Mouse (Mus musculus) small intestine, adult 10 weeks (tissue): Measurements from ENCODE around the gene Apol7a. TPM values are rescaled to one million over a fixed set of nuclear protein-coding genes. Genes with fewer than 3 reads are reported as not detected.

ENCODE experiments used
- polyA plus RNA-seq: library from polyadenylated mRNA; stranded (reverse); fragments of 350-450 nt; fragmentation: Illumina TruSeq; extraction: RNeasy Lipid Tissue Mini Kit (QIAGEN cat#74804); gene quantifications from one replicate; pipeline ENCODE4 v1.2.3, GENCODE M21; 2014; ENCODE audit warnings: low replicate concordance

The Apol7a gene
- polyA plus RNA-seq = 256 TPM

GRCm38 (mm10) chr15:77399027-77399426 lies at the start of gene Apol7a:
Gene Apol7a, minus strand, starts transcription at chr15:77399110.

DNA sequence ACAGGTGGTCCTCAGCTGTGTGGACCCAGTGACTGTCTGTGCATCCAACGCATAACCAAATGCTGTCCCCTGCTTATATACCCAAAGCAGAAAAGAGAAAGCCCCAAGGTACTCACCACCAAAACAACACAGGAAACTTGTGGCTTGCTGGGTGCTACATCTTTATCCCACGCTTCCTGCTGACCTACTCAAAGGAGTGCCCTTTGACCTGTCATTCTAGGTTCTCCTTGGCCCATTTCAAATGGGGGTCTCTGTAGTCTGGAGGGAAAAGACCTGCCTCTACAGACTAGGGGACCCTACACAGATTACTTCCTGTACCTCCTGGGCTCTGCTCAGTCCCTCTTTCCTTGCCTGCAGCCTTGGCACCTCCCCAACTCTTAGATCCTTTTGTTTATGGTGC lies 48.5 kb upstream of the Apol7a start, which contains the start of gene Apol7b:
Apol7b (minus strand) TSS at position 101 of the 400 bp plus-strand sequence.

DNA sequence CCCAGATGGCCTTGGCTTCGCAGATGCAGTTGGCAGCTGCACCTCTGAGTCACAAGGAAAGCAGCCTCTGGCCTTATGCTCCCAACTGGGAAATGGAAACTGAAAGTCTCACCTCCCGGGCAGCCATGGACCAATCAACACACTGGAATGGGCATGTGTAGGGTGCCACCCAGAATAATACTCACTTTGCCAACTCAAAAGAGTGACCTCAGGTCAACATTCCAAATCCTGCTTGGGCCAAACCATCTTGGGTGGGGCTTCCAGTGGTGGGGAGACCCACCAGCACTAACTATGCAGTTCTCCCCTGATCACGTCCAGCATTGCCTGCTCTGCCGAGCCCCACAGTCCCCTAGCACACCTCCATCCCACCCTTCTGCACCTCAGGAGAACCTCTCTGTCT lies 12.1 kb upstream of the Apol7a start, which contains the start of gene Apol9a:
Apol9a (minus strand) TSS at position 101 of the 400 bp plus-strand sequence.

Other genes starting within 250 kb of the Apol7a start
- 22.4 TPM for gene Rbfox2, start 92.1 kb downstream of the Apol7a start, polyA plus RNA-seq
- gene Apol9a, start 12.0 kb upstream of the Apol7a start, polyA plus RNA-seq = 9.9 TPM
- 2.6 TPM for gene Apol7b, start 48.4 kb upstream of the Apol7a start, polyA plus RNA-seq
- 204 TPM for gene Apol10a, start 77.9 kb upstream of the Apol7a start, polyA plus RNA-seq
- not detected for gene Apol11a, start 109.2 kb upstream of the Apol7a start, polyA plus RNA-seq
- 58.8 TPM for gene Apol7c, start 134.2 kb upstream of the Apol7a start, polyA plus RNA-seq
- not detected for gene 1700025B11Rik, start 162.8 kb upstream of the Apol7a start, polyA plus RNA-seq
- gene Apol10b, start 197.0 kb upstream of the Apol7a start, polyA plus RNA-seq = 7.6 TPM
- gene Gm36245, start 200.1 kb upstream of the Apol7a start, polyA plus RNA-seq = not detected
- gene Apol11b, start 244.2 kb upstream of the Apol7a start, polyA plus RNA-seq = not detected